Mouse (Mus musculus): ENCODE data around the gene 3110009E18Rik.

Gene 3110009E18Rik

GRCm38 (mm10) chr1:120120969-120121811 is at the start of gene 3110009E18Rik, which contains the start of gene Dbi:
3110009E18Rik (plus strand) TSS chr1:120121187.
Dbi (minus strand) TSS chr1:120121078.
- DNase-seq (ENCODE audit: low read depth, low spot score): peak; percentile 99

DNA sequence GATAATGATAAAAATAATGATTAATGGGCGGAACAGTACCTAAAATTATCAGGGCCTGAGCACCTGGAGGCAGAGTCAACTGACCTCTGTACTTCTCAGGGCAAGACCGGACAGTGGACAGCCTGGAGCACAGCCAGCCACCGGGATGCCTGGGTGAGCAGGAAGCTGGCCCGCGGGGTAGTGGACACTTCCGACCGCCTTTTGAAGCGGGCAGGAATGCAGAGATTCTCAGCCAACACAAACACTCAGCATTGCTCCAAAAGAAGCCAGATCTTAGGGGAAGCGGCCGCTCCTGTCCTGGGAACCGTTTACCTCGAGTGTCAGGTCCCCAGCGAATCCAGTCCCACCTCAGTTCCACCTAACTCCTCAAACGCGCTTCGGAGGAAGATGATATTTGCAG is 48.1 kb upstream of the 3110009E18Rik start:
- no peak for DNase-seq (ENCODE audit: low read depth, low spot score)

GRCm38 (mm10) chr1:120073519-120074306 is 47.3 kb upstream of the 3110009E18Rik start, which contains the start of gene Tmem37:
Tmem37 (minus strand) TSS chr1:120074074.
- DNase-seq (ENCODE audit: low read depth, low spot score): peak; percentile 72

DNA sequence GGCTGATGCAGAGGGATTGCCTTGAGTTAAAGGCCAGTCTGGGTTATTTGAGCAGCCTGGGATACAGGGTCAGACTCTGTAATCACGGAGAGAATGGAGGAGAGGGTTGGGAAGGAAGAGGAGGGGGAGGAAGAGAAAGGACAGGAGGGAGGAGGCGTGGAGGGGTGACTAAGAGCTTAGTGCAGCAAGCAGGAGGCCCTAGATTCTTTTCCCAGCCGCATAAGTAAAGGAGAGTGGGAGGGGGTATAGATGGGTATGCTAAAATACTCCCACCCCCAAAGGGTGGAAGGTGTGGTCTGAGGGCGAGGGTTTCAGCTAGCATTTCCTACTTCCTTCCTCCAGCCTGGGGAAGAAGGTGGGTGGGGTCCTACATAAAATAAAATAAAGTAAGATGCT is 46.7 kb upstream of the 3110009E18Rik start:
- DNase-seq (ENCODE audit: low read depth, low spot score): peak; percentile 73

- no peak for DNase-seq (ENCODE audit: low read depth, low spot score)
Observed at GRCm38 (mm10) chr1:120074931-120075330, 46.1 kb upstream of the 3110009E18Rik start.

GRCm38 (mm10) chr1:120075507-120075906 is 45.5 kb upstream of the 3110009E18Rik start:
- no peak for DNase-seq (ENCODE audit: low read depth, low spot score)

GRCm38 (mm10) chr1:120077746-120078410 is 43.1 kb upstream of the 3110009E18Rik start:
- peak; percentile 86 for DNase-seq (ENCODE audit: low read depth, low spot score)

DNA sequence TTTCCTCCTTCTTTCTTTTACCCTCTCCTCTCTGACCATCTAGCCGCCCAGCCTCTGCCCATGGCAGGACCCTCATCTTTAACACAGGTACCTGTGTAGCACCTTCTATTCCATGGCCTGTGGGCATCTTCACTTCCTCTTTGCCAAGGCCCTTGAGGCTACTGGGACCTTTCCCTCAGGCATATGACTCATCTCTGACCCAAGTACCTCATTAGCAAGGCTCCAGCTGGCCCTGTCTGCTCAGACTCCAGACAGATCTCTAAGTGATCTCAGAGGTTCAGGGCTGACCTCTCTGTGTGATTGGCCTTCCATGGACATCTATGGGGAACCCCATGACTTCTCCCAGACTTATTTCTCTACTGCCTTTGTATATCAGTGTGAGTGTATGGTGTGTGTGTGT is 40.4 kb upstream of the 3110009E18Rik start:
- DNase-seq (ENCODE audit: low read depth, low spot score): no peak

- peak; percentile 78 for DNase-seq (ENCODE audit: low read depth, low spot score)
Observed at GRCm38 (mm10) chr1:120082957-120083585, 37.9 kb upstream of the 3110009E18Rik start.

DNA sequence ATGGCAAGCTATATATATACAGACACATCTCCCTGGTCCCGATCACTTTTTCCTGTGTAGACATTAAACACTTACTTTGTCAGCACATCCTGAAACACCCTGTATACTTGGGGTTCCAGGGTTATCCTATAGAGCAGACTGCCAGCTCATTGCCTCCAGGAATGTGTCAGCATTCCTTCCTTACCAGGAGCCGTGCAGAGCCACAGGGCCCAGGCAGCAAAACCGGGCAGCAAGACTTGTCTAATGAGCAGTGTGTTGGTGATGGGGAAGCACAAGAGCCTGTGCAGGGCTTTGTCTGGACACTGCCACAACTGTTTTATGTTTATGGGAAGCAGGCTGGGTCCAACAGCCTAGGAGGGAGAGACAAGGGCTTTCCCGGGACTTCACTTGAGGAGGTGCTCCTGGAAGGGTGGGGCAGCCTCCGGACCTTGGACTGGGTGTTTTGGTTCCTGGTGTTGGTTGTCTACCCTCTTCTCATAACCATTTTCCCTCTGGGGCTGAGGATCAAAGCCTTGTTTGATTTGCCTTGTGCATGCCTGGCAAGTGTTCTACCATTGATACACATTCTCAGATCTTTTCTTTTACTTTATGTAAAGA is 37.0 kb upstream of the 3110009E18Rik start:
- DNase-seq (ENCODE audit: low read depth, low spot score): no peak

- DNase-seq (ENCODE audit: low read depth, low spot score): peak; percentile 91
Observed at GRCm38 (mm10) chr1:120085696-120086095, 35.3 kb upstream of the 3110009E18Rik start.

DNA sequence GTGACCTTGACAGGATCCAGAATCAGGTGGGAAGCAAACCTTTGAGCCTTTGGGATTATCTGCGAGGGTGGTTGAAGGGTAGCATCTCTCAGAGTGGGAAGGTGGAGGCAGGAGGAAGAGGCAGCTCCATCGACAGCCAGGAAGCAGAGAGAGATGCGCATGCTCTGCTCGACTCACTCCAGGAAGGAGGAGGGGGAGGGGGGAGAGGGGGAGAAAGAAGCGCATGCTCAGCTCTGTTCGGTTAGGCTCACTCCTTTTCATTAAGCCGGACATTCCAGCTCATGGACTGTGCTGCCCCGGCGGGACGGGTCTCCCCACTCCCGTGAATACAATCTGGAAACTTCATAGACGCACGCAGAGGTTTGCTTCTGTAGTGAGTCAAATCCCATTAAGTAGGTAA is 34.3 kb upstream of the 3110009E18Rik start:
- peak; percentile 89 for DNase-seq (ENCODE audit: low read depth, low spot score)

- peak; percentile 87 for DNase-seq (ENCODE audit: low read depth, low spot score)
Observed at GRCm38 (mm10) chr1:120089180-120089579, 31.8 kb upstream of the 3110009E18Rik start.

DNA sequence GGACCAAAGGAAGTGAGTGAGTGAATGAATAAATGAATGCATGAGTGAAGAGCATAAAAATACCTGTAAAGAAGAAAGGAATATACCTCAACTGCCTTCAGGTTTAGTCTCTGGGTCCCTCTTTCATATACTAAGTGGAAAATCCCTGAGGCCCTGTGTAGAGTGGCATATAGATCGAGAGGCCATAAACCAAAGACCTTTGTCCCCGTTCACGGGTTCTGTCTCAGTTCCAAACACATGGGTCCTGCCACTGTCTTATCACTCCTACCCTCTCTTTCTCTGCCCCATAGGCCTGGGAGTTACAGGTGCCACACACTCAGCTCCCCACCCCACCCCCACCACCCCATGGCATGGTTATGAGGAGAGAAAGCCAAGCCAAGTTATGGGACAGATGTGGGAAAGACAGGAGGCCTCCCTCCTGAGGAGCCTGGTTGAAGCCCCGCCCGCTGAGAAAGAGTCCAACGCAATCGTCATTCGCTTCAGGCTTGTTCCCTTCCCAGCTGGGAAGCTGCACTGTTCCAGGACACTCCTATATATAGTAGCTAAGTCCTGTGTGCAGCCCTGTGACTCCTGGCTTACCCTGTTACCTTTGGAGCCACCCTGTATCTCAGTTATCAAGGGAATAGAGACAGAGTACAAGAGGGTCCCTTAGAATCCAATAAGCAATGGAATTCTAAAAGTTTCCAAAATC is 30.0 kb upstream of the 3110009E18Rik start:
- no peak for DNase-seq (ENCODE audit: low read depth, low spot score)

DNA sequence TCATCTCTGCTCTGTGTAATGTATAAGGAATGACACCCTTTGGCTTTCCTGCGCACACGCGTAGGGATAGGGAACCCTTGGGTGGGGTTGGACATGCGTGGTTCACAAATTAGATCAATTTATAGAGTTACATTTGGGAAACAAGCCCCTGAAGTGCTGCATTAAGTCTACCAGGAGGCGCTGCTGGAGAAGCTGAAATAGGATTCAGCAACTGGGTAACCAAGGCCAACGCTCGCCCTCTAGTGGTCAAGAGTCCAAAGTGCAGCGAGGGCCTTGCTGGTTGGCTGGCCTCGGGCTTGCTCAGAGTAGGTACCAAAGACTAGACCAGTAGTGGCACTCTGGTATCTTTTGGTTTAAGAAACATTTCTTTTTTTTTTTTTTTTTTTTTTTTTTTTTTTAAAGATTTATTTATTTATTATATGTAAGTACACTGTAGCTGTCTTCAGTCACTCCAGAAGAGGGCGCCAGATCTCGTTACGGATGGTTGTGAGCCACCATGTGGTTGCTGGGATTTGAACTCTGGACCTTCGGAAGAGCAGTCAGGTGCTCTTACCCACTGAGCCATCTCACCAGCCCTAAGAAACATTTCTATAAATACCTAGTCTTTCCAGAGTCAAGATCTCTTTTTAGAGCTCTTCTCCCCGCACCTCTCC is 27.4 kb upstream of the 3110009E18Rik start:
- peak; percentile 92 for DNase-seq (ENCODE audit: low read depth, low spot score)

GRCm38 (mm10) chr1:120094920-120095319 is 26.1 kb upstream of the 3110009E18Rik start:
- no peak for DNase-seq (ENCODE audit: low read depth, low spot score)

DNA sequence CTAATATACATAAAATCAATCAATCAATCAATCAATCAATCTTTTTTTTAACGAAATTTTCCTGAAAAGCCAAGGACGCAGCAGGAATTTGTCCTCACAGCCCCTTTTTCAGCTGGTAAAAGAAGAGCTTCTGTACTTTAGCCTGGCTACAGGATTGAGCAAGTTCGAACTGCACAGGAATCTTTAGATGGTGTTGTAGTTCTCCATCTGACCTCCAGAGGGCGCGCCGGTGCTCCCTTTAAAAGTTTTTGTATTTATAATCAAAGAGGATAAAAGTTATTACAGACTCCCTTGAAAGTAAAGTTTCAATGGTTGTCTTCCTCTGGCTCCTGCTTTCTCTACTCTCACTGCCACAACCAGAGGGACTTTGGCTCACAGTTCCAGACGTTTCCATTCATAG is 22.7 kb upstream of the 3110009E18Rik start:
- peak; percentile 48 for DNase-seq (ENCODE audit: low read depth, low spot score)

DNA sequence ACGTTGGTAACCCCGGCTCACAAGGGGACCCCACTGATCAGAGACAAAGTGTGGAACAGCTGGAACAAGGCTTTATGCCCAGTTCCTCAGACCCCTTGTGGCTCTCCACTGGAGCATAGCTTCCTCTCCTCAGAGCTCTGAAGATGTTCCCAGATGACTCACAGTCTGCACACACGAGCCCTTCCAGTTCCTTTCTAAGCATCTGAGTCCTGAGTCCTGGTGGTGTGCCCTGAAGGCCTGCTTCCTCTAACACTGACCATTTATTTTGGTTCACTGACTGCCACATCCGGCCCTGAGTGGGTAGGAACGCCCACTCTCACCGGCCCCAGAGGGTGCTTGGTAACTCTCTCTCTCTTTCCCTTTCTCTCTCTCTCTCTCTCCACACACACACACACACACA is 21.5 kb upstream of the 3110009E18Rik start:
- no peak for DNase-seq (ENCODE audit: low read depth, low spot score)

DNA sequence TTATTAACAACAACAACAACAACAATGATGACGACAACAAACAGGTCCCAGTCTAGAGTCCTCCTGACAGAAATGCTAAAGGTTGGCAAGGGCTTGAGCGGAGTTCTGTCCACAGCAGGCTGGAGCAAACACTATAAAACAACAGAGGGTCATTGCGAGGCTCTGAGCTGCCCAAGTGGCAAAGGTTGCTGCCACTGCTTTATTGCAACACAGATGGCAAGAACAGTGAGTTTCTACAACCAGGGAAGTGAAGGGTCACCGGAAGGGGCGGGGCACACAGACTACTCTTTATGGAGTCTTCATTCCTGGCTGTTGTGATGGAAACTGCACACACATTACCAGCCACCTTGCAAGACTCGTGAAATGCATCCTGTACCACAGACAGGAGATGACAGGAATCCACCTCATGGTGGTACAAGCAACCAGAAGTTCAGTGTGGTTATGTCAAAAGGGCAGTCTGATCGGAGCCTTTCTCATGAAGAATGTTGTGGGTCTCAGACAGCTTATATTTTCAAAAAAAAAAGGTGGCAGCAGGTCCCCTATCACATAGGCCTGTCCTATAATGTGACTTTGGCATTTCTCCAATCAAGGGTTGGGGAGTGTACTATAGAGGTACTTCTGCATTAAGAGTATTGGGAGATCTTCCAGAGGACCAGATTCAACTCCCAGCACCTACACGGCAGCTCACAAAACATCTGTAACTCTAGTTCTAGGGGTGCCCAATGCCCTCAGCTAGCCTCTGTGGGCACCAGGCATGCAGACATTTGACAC is 20.3 kb upstream of the 3110009E18Rik start:
- DNase-seq (ENCODE audit: low read depth, low spot score): no peak
